Mouse (Mus musculus) urinary bladder, postnatal 0 days (tissue): Measurements from ENCODE around the gene Paqr8. TPM values are rescaled to one million over a fixed set of nuclear protein-coding genes. Genes with fewer than 3 reads are reported as not detected.

Experiments used
- polyA plus RNA-seq: library from polyadenylated mRNA; unstranded; fragments of >200 nt; fragmentation: Nextera tagmentation; extraction: Ambion mirVana; gene quantifications from 2 replicates; pipeline ENCODE4 v1.2.1, GENCODE M21; 2015

The Paqr8 gene
- polyA plus RNA-seq, result 4.2 and 5.6 TPM in 2 replicates

DNA sequence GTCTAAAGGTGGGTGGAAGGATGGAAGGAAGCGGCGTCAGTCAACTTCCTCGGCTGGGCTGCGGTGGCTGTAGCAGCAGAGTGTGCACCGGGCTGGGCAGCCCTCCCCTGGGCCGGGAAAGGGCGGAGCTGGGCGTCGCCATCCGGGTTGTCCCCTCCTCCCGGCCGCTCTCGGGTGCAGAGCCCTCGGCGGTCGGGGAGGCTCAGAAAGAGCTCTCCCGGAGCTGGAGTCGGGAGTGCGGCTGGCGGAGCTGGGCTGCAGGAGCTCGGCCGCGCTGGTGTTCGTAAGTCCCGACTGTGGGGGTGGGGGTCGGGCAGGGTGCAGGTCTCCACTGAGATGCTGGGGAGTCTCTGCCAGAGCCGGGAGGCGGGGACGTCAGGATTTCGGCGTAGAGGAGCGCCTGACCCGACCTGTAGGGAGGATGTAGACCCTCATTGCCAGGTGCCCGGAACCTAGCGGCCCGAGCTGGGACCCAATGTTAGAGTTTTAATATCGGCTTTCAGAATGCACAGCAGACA is at the start of gene Paqr8:
Gene Paqr8, plus strand, starts transcription at position 203 of the 518 bp plus-strand sequence.

DNA sequence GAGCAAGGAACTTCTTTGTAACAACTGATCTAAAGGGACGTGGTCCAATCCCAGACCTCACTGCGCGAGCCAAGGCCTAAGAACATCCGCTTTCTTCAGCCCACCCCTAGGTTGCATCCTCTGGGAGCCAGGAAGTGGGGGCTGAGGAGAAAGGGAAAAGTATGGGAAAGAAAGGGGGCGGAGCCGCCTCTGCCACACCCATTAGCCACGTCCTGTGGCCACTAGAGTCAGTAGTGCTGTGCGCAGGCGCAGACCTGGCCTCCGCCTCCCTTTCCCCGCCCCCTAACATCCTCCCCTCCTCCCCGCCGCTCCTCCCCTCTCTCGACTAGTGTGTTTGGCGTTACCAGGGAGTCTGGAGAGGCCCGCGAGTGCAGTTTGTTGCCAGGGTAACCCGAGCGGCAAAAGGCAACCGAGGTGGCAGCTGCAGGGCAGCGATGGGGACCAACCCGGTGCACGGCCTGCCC is 60.9 kb downstream of the Paqr8 start, which contains the start of gene Efhc1:
Gene Efhc1, plus strand, starts transcription at position 327 of the 464 bp plus-strand sequence.

Other genes with a start within 250 kb of the Paqr8 start
- gene Il17a, start 159.7 kb upstream of the Paqr8 start, polyA plus RNA-seq, result not detected in 2 replicates
- not detected in 2 replicates for gene Il17f, start 100.0 kb upstream of the Paqr8 start, polyA plus RNA-seq
- 36.7 and 42.4 TPM in 2 replicates for gene Mcm3, start 70.3 kb upstream of the Paqr8 start, polyA plus RNA-seq
- gene Efhc1, start 61.0 kb downstream of the Paqr8 start, polyA plus RNA-seq, result 2.1 and 2.2 TPM in 2 replicates
- gene Tram2, start 188.6 kb downstream of the Paqr8 start, polyA plus RNA-seq, result 6.4 and 8.0 TPM in 2 replicates